Mouse (Mus musculus): ENCODE data around the gene Vps26c. TPM values are rescaled to one million over a fixed set of nuclear protein-coding genes. Genes with fewer than 3 reads are reported as not detected.
A peak's percentile ranks its signal among the peaks of the same experiment; 100 is the strongest.
"Not testable (repeated sequence)": the region's sequence is repeated elsewhere in the genome, so short reads cannot be mapped to it uniquely, and the experiment has no call there.

Gene Vps26c
- polyA plus RNA-seq, 1 experiment from 2014 or later = 72.4 TPM

DNA sequence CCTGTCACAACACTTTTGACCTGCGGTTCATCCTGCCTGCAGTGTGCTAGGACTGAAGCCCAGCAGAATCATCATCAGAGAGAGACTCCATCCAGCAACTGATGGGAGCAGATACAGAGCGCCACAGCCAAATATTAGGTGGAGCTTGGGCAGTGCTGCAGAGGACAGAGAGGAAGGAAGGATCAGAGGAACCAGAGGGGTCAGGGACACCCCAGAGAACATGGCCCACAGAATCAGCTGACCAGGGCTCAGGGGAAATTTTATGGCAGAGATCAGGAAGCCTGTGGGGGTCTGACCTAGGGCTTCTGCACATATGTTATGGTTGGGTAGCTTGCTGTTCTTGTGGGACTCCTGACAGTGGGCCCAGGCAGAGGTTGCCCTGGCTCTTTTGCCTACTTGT, 9.0 kb downstream of the Vps26c start:
- H3K9me3 ChIP-seq = no peaks in the 10 kb centered on the region
- H3K27ac ChIP-seq = no peak overlapping the region
- no peak for ATAC-seq
- H3K36me3 ChIP-seq = no peaks in the 10 kb centered on the region
- WGBS = 94% methylated on average over 2 of the region's 2 CpGs
- H3K9ac ChIP-seq (replicated peaks) = no peak overlapping the region
- H3K4me1 ChIP-seq (replicated peaks) = 0 out of 2 replicates have a peak, but pooled peaks cover 4% of the 10 kb centered on the region
- no peak overlapping the region for H3K4me2 ChIP-seq (replicated peaks)
- H3K4me3 ChIP-seq (replicated peaks) = no peak overlapping the region
- no peaks in the 10 kb centered on the region for H3K27me3 ChIP-seq

DNA sequence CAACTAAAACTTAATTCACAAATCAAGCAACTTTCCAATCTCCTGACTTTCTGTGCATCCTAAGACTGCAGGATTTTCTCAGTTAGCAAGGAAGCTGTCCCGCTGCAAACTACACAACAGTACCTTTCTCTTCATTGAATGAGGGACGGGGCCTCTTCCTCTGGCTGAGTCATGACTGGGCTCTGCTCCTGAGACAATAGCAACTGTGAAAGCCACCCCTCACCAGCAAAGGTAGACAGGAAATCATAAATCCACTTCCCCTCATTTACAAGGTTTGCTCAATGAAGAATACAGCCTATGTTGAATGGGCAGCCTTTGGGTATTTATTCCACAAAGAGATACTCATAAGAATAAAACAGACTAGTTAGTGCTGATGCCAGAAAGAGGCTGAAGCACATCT, 16.6 kb downstream of the Vps26c start:
- H3K9me3 ChIP-seq = no peaks in the 10 kb centered on the region
- no peak overlapping the region for H3K9ac ChIP-seq (replicated peaks)
- no peak overlapping the region for H3K4me3 ChIP-seq (replicated peaks)
- no peaks in the 10 kb centered on the region for H3K4me1 ChIP-seq (replicated peaks)
- no peak overlapping the region for H3K27ac ChIP-seq
- WGBS = 81% methylated on average over 2 of the region's 2 CpGs
- H3K36me3 ChIP-seq = peaks cover 54% of the 10 kb centered on the region
- ATAC-seq = no peak
- no peak overlapping the region for H3K4me2 ChIP-seq (replicated peaks)
- no peaks in the 10 kb centered on the region for H3K27me3 ChIP-seq

DNA sequence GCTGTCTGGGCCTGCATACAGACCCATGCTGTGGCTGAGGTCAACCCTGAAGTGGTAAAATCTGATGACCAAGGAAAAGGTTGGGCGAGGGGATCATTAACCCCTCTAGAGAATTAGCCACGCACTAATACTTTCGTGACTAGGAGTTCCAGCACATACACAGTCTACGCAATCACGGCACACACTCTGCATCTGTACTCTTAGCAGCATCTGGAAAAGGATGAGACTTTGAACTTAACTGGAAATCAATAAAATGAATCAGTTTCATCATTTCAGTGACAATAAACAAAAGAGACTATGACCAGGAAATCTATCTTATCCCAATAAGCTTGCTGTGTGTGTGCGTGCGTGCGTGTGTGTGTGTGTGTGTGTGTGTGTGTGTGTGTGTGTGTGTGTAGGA, 17.9 kb downstream of the Vps26c start:
- H3K27me3 ChIP-seq = no peaks in the 10 kb centered on the region
- WGBS = 97% methylated on average over 8 of the region's 8 CpGs
- H3K9ac ChIP-seq (replicated peaks) = no peak overlapping the region
- peaks cover 66% of the 10 kb centered on the region for H3K36me3 ChIP-seq
- H3K4me3 ChIP-seq (replicated peaks) = no peak overlapping the region
- H3K9me3 ChIP-seq = no peaks in the 10 kb centered on the region
- no peak for ATAC-seq
- no peak overlapping the region for H3K4me2 ChIP-seq (replicated peaks)
- H3K4me1 ChIP-seq (replicated peaks) = no peaks in the 10 kb centered on the region
- H3K27ac ChIP-seq = no peak overlapping the region

GRCm38 (mm10) chr16:94507071-94507470, 19.6 kb downstream of the Vps26c start:
- ATAC-seq = no peak
- no peaks in the 10 kb centered on the region for H3K9me3 ChIP-seq
- no peaks in the 10 kb centered on the region for H3K27me3 ChIP-seq
- H3K4me1 ChIP-seq (replicated peaks) = no peaks in the 10 kb centered on the region
- no peak overlapping the region for H3K4me2 ChIP-seq (replicated peaks)
- peaks cover 82% of the 10 kb centered on the region for H3K36me3 ChIP-seq
- no peak overlapping the region for H3K9ac ChIP-seq (replicated peaks)
- no peak overlapping the region for H3K4me3 ChIP-seq (replicated peaks)
- 98% methylated on average over 2 of the region's 2 CpGs for WGBS
- H3K27ac ChIP-seq = no peak overlapping the region

- ATAC-seq = no peak
- Histone ChIP-seq H3K36me3 (peaks cover 85% of the 10 kb centered on the region), H3K9ac (replicated peaks) (no peak overlapping the region), H3K27ac (no peak overlapping the region), H3K27me3 (no peaks in the 10 kb centered on the region), H3K4me1 (replicated peaks) (no peaks in the 10 kb centered on the region), H3K4me3 (replicated peaks) (no peak overlapping the region), H3K9me3 (no peaks in the 10 kb centered on the region), H3K4me2 (replicated peaks) (no peak overlapping the region)
- WGBS = 89% methylated on average over 5 of the region's 5 CpGs
These were observed 22.4 kb downstream of the Vps26c start for GRCm38 (mm10) chr16:94504192-94504591.

DNA sequence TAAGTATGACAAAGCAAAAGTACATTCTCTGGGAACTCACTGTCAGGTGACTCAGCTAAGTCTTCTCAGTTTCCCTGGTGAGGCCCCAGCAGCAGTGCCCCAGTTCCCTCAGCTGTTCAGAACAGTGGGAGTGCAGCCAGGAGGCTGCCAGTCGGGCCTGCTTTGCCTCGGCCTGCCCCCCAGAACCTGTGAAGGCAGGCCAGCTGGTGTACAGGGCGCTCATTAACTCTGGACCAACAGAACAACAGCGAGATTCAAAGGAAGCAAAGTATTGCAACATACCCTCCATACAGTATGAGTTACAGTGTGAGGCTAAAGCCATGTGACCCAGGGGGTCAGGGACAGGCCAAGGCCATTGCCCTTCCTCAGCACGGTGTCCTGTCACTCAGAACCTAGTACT, 28.7 kb downstream of the Vps26c start:
- whole genome bisulfite sequencing = 86% methylated on average over 5 of the region's 5 CpGs
- no peaks in the 10 kb centered on the region for H3K4me1 ChIP-seq (replicated peaks)
- peaks cover 71% of the 10 kb centered on the region for H3K36me3 ChIP-seq
- ATAC-seq = no peak
- H3K27me3 ChIP-seq = no peaks in the 10 kb centered on the region
- H3K9me3 ChIP-seq = no peaks in the 10 kb centered on the region
- no peak overlapping the region for H3K4me2 ChIP-seq (replicated peaks)
- no peak overlapping the region for H3K27ac ChIP-seq
- no peak overlapping the region for H3K9ac ChIP-seq (replicated peaks)
- no peak overlapping the region for H3K4me3 ChIP-seq (replicated peaks)

GRCm38 (mm10) chr16:94497176-94497575, 29.5 kb downstream of the Vps26c start:
- peaks cover 64% of the 10 kb centered on the region for H3K36me3 ChIP-seq
- not testable (repeated sequence) for ATAC-seq; H3K27ac ChIP-seq; H3K27me3 ChIP-seq; H3K4me2 ChIP-seq (replicated peaks); H3K9me3 ChIP-seq; H3K9ac ChIP-seq (replicated peaks); H3K4me3 ChIP-seq (replicated peaks); H3K4me1 ChIP-seq (replicated peaks)
- 94% methylated on average over 7 of the region's 7 CpGs for WGBS

DNA sequence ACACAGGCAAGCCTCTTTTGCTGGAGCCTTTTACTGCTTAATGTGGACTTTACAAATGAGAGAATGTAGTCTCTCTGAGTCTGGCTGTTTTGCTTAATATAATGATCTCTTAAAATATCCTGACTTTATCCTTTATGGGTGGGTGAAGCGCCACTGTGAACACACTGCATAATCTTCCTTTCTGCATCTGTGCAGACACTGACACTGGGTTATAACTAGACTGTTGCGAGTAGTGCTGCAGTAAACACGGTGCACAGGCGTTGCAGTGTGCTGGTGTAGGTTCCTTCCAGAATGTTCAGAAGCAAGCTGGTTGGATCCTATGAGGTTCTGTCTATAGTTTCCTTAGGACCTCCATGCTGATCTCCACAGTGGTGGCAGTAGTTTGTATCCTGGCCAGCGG, 37.3 kb downstream of the Vps26c start:
- no peak overlapping the region for H3K4me3 ChIP-seq (replicated peaks)
- WGBS = 90% methylated on average over 5 of the region's 5 CpGs
- H3K27me3 ChIP-seq = no peaks in the 10 kb centered on the region
- no peaks in the 10 kb centered on the region for H3K36me3 ChIP-seq
- H3K4me2 ChIP-seq (replicated peaks) = no peak overlapping the region
- H3K9ac ChIP-seq (replicated peaks) = no peak overlapping the region
- ATAC-seq = no peak
- H3K27ac ChIP-seq = no peak overlapping the region
- no peaks in the 10 kb centered on the region for H3K9me3 ChIP-seq
- no peaks in the 10 kb centered on the region for H3K4me1 ChIP-seq (replicated peaks)

DNA sequence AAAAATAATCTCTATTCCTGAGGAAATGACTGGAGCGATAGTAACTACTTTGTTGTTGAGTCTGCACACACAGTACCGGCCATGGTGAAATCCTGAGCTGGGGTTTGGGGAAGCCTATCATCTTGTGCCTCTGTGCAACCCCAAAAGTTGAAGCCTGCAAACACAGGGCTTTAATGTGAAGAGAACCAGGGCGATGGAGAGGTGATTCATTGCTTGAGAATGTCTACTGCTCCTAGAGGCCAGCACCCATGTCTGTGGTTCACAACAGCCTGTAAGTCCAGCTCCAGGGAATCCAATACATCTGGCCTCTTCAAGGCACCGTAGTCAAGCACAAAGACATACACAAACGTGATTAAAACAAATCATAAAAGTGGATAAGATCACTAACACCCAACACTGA, 39.3 kb downstream of the Vps26c start:
- Histone ChIP-seq H3K4me2 (replicated peaks) (no peak overlapping the region), H3K9ac (replicated peaks) (no peak overlapping the region), H3K4me1 (replicated peaks) (no peaks in the 10 kb centered on the region), H3K9me3 (no peaks in the 10 kb centered on the region), H3K27ac (no peak overlapping the region), H3K27me3 (no peaks in the 10 kb centered on the region), H3K36me3 (no peaks in the 10 kb centered on the region), H3K4me3 (replicated peaks) (no peak overlapping the region)
- no peak for ATAC-seq
- WGBS = 93% methylated on average over 5 of the region's 5 CpGs

- no peak for ATAC-seq
- Histone ChIP-seq H3K27ac (no peak overlapping the region), H3K4me1 (replicated peaks) (no peaks in the 10 kb centered on the region), H3K4me2 (replicated peaks) (no peak overlapping the region), H3K27me3 (no peaks in the 10 kb centered on the region), H3K9me3 (no peaks in the 10 kb centered on the region), H3K36me3 (no peaks in the 10 kb centered on the region), H3K9ac (replicated peaks) (no peak overlapping the region), H3K4me3 (replicated peaks) (no peak overlapping the region)
- WGBS = 89% methylated on average over 11 of the region's 11 CpGs
These were observed 41.7 kb downstream of the Vps26c start for GRCm38 (mm10) chr16:94484752-94485535.

- peak overlapping the region; percentile 75 for H3K27ac ChIP-seq
- no peak overlapping the region for H3K9ac ChIP-seq (replicated peaks)
- 85% methylated on average over 11 of the region's 11 CpGs for WGBS
- H3K4me2 ChIP-seq (replicated peaks) = no peak overlapping the region
- no peaks in the 10 kb centered on the region for H3K27me3 ChIP-seq
- no peaks in the 10 kb centered on the region for H3K9me3 ChIP-seq
- peaks cover 52% of the 10 kb centered on the region for H3K36me3 ChIP-seq
- peaks cover 13% of the 10 kb centered on the region for H3K4me1 ChIP-seq (replicated peaks)
- no peak overlapping the region for H3K4me3 ChIP-seq (replicated peaks)
- ATAC-seq = peak; percentile 74
These were observed 53.4 kb downstream of the Vps26c start for GRCm38 (mm10) chr16:94473086-94473822.

- Histone ChIP-seq H3K4me3 (replicated peaks) (no peak overlapping the region), H3K27me3 (no peaks in the 10 kb centered on the region), H3K27ac (peak overlapping the region; percentile 75), H3K9ac (replicated peaks) (no peak overlapping the region), H3K4me2 (replicated peaks) (no peak overlapping the region), H3K9me3 (no peaks in the 10 kb centered on the region), H3K36me3 (peaks cover 55% of the 10 kb centered on the region), H3K4me1 (replicated peaks) (peaks cover 13% of the 10 kb centered on the region)
- WGBS = 49% methylated on average over 8 of the region's 8 CpGs
- peak; percentile 76 for ATAC-seq
These were observed 54.1 kb downstream of the Vps26c start for GRCm38 (mm10) chr16:94472515-94472951.

Data from midbrain, embryonic 13.5 days (tissue).